Mouse (Mus musculus) right cerebral cortex, adult 2 months (tissue): Measurements from ENCODE around the gene Vmn2r53.
"Not testable (repeated sequence)": the region's sequence is repeated elsewhere in the genome, so short reads cannot be mapped to it uniquely, and the experiment has no call there.

ENCODE experiments used
- DNase-seq, 2 experiments: peaks; one replicate each; pipeline ENCODE4 v3.0.0; 2021 to 2022; ENCODE audit warnings: low spot score in 2 of 2

Gene Vmn2r53

DNA sequence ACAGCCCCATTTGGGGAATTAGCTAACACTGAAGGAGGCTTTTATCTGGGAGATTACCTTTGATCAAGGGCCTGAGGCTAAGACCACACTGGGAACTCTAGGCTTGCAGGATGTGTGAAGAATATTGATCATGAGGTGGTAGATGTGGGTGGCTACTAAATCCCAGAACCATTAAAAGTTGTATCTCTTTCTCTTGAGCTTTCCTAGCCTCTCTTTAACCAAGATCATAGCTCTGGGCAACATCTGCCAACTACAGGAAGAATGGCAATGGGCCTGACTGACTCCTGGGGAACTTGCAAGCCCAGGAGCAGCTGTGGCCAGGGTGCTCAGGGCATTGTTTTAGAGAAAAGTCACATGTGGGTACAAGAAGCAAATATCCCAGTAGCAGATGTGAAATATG, at the start of gene Vmn2r53:
Gene Vmn2r53, minus strand, starts transcription at position 101 of the 400 bp plus-strand sequence.
- DNase-seq, result no peak

DNA sequence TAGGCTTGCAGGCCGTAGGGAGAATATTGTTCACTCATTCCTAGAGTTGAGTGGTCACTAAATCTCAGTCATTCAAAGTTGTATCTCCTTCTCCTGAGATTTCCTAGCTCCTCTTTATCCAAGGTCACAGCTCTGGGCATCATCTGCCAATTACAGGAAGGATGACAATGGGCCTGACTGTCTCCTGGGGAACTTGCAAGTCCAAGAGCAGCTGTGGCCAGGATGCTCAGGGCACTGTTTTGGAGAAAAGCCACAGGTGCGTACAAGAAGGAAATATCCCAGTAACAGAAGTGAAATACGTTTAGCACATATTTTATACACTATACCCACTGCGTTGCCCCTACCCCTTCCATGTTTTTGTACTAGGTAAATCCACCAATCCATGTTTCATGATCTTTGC, 31.6 kb upstream of the Vmn2r53 start, which contains the start of gene Vmn2r54:
Gene Vmn2r54, minus strand, starts transcription at position 101 of the 400 bp plus-strand sequence.
- DNase-seq, result not testable (repeated sequence)
